Mouse (Mus musculus): ENCODE measurements at regions not wholly inside any gene's neighbourhood (a gene's known extent, or its start where the extent isn't known, plus 50 kb on each side); places are given as distances from the start of the nearest gene placed in this dataset.
"Not testable (repeated sequence)": the region's sequence is repeated elsewhere in the genome, so short reads cannot be mapped to it uniquely, and the experiment has no call there.

- no peak overlapping the region for H3K4me3 ChIP-seq (ENCODE audit: low read depth, low read length)
- H3K9ac ChIP-seq (ENCODE audit: low read depth, poor library complexity, severe bottlenecking): no peak overlapping the region
- no peaks in the 10 kb centered on the region for H3K9me3 ChIP-seq (replicated peaks; ENCODE audit: control insufficient read depth, insufficient read depth, low read length, poor library complexity, severe bottlenecking)
- H3K36me3 ChIP-seq (ENCODE audit: control insufficient read depth, insufficient read depth, low read length, poor library complexity, severe bottlenecking): no peaks in the 10 kb centered on the region
- H3K27me3 ChIP-seq (ENCODE audit: control insufficient read depth, insufficient read depth, low read length, poor library complexity, severe bottlenecking): no peaks in the 10 kb centered on the region
- H3K4me1 ChIP-seq (ENCODE audit: control insufficient read depth, insufficient read depth, low read length): no peaks in the 10 kb centered on the region
- TF ChIP-seq EP300 (IDR thresholded peaks at IDR 0.05; ENCODE audit: insufficient read depth, low read depth, low read length): no peak
- no peak for TF ChIP-seq CTCF (IDR thresholded peaks at IDR 0.05; ENCODE audit: low read depth, low read length)
- no peak for TF ChIP-seq POLR2A (IDR thresholded peaks at IDR 0.05; ENCODE audit: insufficient read depth, low read length)
- H3K27ac ChIP-seq (ENCODE audit: insufficient read depth, low read length): no peak overlapping the region
Observed at GRCm38 (mm10) chr7:73688451-73688850, 51.7 kb upstream of the Fam174b start.

- not testable (repeated sequence) for H3K9ac ChIP-seq (ENCODE audit: low read depth, poor library complexity, severe bottlenecking); H3K27ac ChIP-seq (ENCODE audit: insufficient read depth, low read length); H3K9me3 ChIP-seq (replicated peaks; ENCODE audit: control insufficient read depth, insufficient read depth, low read length, poor library complexity, severe bottlenecking); H3K4me3 ChIP-seq (ENCODE audit: low read depth, low read length); H3K4me1 ChIP-seq (ENCODE audit: control insufficient read depth, insufficient read depth, low read length); H3K36me3 ChIP-seq (ENCODE audit: control insufficient read depth, insufficient read depth, low read length, poor library complexity, severe bottlenecking); H3K27me3 ChIP-seq (ENCODE audit: control insufficient read depth, insufficient read depth, low read length, poor library complexity, severe bottlenecking)
Observed at GRCm38 (mm10) chr7:73686245-73686644, 53.9 kb upstream of the Fam174b start.

DNA sequence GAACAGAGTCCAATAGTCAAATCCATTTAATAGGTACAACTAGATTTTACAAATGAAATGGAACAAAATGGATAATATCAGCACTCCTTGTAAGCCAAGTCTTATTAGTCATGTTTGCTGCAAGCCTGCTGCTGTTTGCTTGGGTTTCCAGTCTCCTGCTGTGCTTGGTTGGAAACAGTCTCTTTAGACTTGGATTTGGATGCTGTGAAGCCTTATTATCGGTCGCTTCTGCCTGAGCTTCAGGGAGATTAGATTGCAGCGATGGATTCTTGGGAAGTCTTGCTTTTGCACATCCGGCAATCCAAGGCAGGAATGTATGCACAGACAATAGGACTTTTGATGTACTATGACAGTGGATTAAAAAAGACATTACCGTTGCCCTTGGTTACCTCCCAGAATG lies 57.3 kb upstream of the Fam174b start:
- no peak overlapping the region for H3K27ac ChIP-seq (ENCODE audit: insufficient read depth, low read length)
- no peaks in the 10 kb centered on the region for H3K9me3 ChIP-seq (replicated peaks; ENCODE audit: control insufficient read depth, insufficient read depth, low read length, poor library complexity, severe bottlenecking)
- H3K36me3 ChIP-seq (ENCODE audit: control insufficient read depth, insufficient read depth, low read length, poor library complexity, severe bottlenecking): no peaks in the 10 kb centered on the region
- H3K27me3 ChIP-seq (ENCODE audit: control insufficient read depth, insufficient read depth, low read length, poor library complexity, severe bottlenecking): no peaks in the 10 kb centered on the region
- H3K4me1 ChIP-seq (ENCODE audit: control insufficient read depth, insufficient read depth, low read length): no peaks in the 10 kb centered on the region
- H3K4me3 ChIP-seq (ENCODE audit: low read depth, low read length): no peak overlapping the region
- H3K9ac ChIP-seq (ENCODE audit: low read depth, poor library complexity, severe bottlenecking): no peak overlapping the region
- TF ChIP-seq CTCF (IDR thresholded peaks at IDR 0.05; ENCODE audit: low read depth, low read length): no peak
- no peak for TF ChIP-seq POLR2A (IDR thresholded peaks at IDR 0.05; ENCODE audit: insufficient read depth, low read length)
- no peak for TF ChIP-seq EP300 (IDR thresholded peaks at IDR 0.05; ENCODE audit: insufficient read depth, low read depth, low read length)

DNA sequence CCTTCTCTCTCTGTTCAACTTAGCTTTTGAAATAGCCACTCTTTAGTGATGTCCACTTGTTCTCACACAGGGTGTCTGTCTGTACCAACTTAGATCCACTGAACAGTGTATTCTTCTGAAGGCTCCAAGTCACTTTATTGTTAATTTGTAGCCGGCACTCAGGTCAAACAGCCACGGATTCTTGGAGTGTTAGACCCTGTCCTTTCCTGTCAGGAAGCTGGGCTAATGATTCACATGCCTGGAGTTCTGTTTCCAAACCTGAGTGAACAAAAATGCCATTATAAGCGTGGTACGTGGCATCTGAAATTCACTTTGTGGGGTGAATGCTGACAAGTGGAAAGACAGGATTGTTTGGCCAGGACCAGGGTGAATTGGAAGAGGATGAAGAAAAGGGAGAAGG lies 69.5 kb upstream of the Fam174b start:
- no peaks in the 10 kb centered on the region for H3K36me3 ChIP-seq (ENCODE audit: control insufficient read depth, insufficient read depth, low read length, poor library complexity, severe bottlenecking)
- no peaks in the 10 kb centered on the region for H3K27me3 ChIP-seq (ENCODE audit: control insufficient read depth, insufficient read depth, low read length, poor library complexity, severe bottlenecking)
- H3K9ac ChIP-seq (ENCODE audit: low read depth, poor library complexity, severe bottlenecking): no peak overlapping the region
- H3K4me3 ChIP-seq (ENCODE audit: low read depth, low read length): no peak overlapping the region
- no peak overlapping the region for H3K27ac ChIP-seq (ENCODE audit: insufficient read depth, low read length)
- H3K4me1 ChIP-seq (ENCODE audit: control insufficient read depth, insufficient read depth, low read length): no peaks in the 10 kb centered on the region
- H3K9me3 ChIP-seq (replicated peaks; ENCODE audit: control insufficient read depth, insufficient read depth, low read length, poor library complexity, severe bottlenecking): no peaks in the 10 kb centered on the region
- no peak for TF ChIP-seq CTCF (IDR thresholded peaks at IDR 0.05; ENCODE audit: low read depth, low read length)
- TF ChIP-seq EP300 (IDR thresholded peaks at IDR 0.05; ENCODE audit: insufficient read depth, low read depth, low read length): no peak
- no peak for TF ChIP-seq POLR2A (IDR thresholded peaks at IDR 0.05; ENCODE audit: insufficient read depth, low read length)

- Histone ChIP-seq H3K9ac (ENCODE audit: low read depth, poor library complexity, severe bottlenecking) (no peak overlapping the region), H3K4me1 (ENCODE audit: control insufficient read depth, insufficient read depth, low read length) (no peaks in the 10 kb centered on the region), H3K27ac (ENCODE audit: insufficient read depth, low read length) (no peak overlapping the region), H3K9me3 (replicated peaks; ENCODE audit: control insufficient read depth, insufficient read depth, low read length, poor library complexity, severe bottlenecking) (no peaks in the 10 kb centered on the region), H3K36me3 (ENCODE audit: control insufficient read depth, insufficient read depth, low read length, poor library complexity, severe bottlenecking) (no peaks in the 10 kb centered on the region), H3K27me3 (ENCODE audit: control insufficient read depth, insufficient read depth, low read length, poor library complexity, severe bottlenecking) (no peaks in the 10 kb centered on the region), H3K4me3 (ENCODE audit: low read depth, low read length) (no peak overlapping the region)
- TF ChIP-seq EP300 (IDR thresholded peaks at IDR 0.05; ENCODE audit: insufficient read depth, low read depth, low read length) (no peak), CTCF (IDR thresholded peaks at IDR 0.05; ENCODE audit: low read depth, low read length) (no peak), POLR2A (IDR thresholded peaks at IDR 0.05; ENCODE audit: insufficient read depth, low read length) (no peak)
Observed at GRCm38 (mm10) chr7:73668791-73669190, 71.3 kb upstream of the Fam174b start.

DNA sequence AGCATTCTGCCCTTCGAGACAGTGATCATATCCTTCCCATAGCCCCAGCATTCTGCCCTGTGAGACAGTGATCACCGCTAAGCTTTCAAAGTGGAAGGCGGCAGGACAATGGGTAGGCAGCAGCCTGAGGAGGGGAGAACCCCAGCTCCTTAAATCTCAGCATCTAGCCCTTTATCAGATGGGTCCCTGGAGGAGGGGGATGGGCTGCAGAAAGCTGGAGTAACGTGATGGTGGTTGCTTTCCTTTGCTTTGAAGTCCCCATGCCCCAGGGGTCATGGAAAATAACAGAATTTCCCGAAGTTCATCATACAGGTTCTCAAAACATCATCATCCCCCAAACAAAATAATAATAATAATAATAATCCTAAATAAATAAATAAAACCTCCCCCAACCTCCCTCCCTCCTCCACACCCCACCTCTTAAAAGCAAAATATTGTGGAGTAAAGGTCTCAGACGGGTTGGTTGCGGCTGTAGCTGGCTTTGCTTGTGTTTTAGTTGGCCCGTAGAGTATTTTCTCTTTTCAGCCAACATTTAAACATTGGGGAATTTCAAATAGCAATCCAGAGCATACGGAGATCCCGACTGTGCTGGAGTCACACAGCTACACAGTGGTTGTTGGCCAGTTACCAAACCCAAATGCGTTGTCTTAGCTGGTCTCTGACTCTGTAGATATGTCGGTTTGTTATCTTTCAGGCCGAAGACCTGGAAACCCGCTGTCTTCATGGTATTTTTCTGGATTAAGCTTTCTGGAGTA lies 73.0 kb upstream of the Fam174b start:
- H3K4me3 ChIP-seq (ENCODE audit: low read depth, low read length): no peak overlapping the region
- H3K36me3 ChIP-seq (ENCODE audit: control insufficient read depth, insufficient read depth, low read length, poor library complexity, severe bottlenecking): no peaks in the 10 kb centered on the region
- H3K9me3 ChIP-seq (replicated peaks; ENCODE audit: control insufficient read depth, insufficient read depth, low read length, poor library complexity, severe bottlenecking): no peaks in the 10 kb centered on the region
- H3K4me1 ChIP-seq (ENCODE audit: control insufficient read depth, insufficient read depth, low read length): no peaks in the 10 kb centered on the region
- H3K27me3 ChIP-seq (ENCODE audit: control insufficient read depth, insufficient read depth, low read length, poor library complexity, severe bottlenecking): no peaks in the 10 kb centered on the region
- no peak overlapping the region for H3K27ac ChIP-seq (ENCODE audit: insufficient read depth, low read length)
- TF ChIP-seq EP300 (IDR thresholded peaks at IDR 0.05; ENCODE audit: insufficient read depth, low read depth, low read length): no peak
- TF ChIP-seq POLR2A (IDR thresholded peaks at IDR 0.05; ENCODE audit: insufficient read depth, low read length): no peak
- TF ChIP-seq CTCF (IDR thresholded peaks at IDR 0.05; ENCODE audit: low read depth, low read length): no peak
- no peak overlapping the region for H3K9ac ChIP-seq (ENCODE audit: low read depth, poor library complexity, severe bottlenecking)

All from ES-Bruce4 (cell line).